Mouse (Mus musculus): ENCODE measurements around the gene Rpgr.

GRCm38 (mm10) chrX:10243916-10244315, 27.2 kb upstream of the Rpgr start:
- TF ChIP-seq GATA1 (IDR thresholded peaks at IDR 0.05; ENCODE audit: low read length) (no peak), TAL1 (IDR thresholded peaks at IDR 0.05; ENCODE audit: low read length) (no peak)

Data from erythroblast, embryonic 14.5 days (primary cell).